Mouse (Mus musculus): ENCODE measurements at regions not wholly inside any gene's neighbourhood (a gene's known extent, or its start where the extent isn't known, plus 50 kb on each side); places are given as distances from the start of the nearest gene placed in this dataset.
A peak's percentile ranks its signal among the peaks of the same experiment; 100 is the strongest.

DNA sequence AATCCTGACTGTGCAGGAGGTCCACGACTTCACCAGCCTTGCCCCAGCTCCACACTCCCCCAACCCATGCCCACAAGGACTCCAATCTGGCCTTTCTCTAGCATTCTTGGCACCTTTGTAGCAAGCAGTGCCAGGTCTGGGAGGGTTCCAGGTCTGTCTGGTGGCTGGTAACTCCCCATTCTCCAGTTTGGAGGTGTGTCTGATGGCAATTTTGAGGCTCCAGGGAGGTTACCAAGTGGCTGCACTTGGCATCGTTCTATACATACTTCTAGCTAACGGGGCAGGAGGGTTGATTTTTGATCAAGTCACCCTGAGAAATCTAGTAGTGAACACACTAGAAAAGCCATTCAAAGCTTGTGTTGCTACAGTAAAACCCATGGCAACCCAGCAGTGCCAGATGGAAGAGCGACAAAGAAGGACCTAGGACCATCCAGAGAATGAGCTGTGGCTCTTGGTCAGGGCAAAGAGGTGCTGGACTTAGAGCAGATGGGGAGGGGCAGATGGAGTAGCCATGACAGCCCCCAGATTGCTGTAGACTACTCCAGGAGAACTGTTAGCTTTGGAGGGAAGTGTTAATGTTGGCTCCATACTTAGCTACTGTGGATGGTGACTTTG lies 366.2 kb upstream of the Mki67 start:
- ATAC-seq (replicated peaks; ENCODE audit: poor library complexity), result no peak

DNA sequence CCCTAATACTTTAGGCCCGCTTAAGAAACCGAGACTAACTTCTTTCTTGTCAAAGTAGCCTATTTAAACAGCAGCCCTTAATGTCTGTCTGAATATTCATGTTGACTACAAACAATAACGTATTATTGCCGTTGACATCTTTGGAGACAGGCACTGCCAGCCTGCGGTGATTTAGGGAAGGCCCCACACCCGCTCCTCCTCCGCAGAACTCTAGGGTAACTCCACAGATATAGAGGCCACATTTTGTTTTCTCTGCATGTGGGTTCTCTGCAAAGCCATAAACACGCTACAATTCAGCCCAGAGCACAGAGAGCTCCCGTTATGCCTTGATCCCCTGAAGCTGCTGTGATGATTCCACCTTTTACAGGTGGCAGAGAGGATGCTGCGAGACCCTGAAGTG lies 366.8 kb upstream of the Mki67 start:
- no peak for ATAC-seq (replicated peaks; ENCODE audit: poor library complexity)

DNA sequence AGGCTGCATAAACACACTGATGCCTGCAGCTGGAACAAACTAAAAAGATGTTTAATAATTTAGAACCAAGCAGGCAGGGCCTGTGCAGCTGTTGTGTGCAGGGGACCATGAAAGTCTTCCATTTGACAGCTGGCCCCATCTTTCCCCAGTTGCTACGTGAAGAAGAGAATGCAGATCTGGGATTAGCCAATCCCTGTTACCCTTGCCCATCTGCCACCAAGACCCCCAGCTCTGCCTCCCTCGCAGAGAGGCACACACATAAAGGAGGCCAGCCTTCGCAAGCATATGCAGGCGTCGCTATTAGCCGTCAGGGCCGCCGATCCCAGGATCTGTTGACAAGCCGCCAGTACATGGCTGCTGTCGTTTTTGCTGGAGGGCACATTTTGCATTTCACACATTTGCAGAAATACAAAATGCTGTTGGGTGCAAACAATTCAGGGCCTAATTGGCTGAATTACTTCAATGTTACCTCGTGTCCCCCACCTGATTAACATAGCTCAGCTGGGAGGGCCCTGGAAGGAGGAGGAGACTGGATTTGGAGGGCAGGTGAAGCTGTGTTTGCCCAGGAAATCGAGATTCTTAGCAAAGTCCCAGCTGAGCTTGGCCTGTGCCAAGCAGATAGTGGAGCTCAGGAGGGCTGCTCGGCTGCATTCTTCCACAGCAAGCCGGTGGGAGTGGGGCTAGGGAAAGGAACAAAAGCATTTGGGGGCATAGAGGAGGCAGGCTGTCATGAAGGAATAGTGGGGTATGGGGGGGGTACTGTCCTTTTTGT lies 367.6 kb upstream of the Mki67 start:
- no peak for ATAC-seq (replicated peaks; ENCODE audit: poor library complexity)

DNA sequence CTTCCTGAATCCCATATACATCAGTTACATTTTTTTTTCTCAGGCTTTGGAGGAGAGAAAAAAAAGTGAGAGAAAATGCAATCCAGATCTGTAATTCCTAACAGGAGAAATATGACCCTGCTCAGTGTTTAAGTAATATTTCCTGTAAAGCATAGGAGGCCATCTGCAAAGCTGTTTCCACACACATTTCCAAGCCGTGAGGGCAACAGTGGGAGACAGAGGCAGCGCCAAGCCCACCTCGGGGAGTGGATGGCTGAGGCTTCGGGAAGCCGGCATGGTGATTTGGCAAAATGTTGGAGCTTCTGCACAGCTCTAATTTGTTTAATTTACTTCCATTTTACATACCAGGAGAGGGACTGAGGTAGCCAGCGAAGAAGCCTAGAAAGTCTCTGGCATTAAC lies 372.6 kb upstream of the Mki67 start:
- no peak for ATAC-seq (replicated peaks; ENCODE audit: poor library complexity)

DNA sequence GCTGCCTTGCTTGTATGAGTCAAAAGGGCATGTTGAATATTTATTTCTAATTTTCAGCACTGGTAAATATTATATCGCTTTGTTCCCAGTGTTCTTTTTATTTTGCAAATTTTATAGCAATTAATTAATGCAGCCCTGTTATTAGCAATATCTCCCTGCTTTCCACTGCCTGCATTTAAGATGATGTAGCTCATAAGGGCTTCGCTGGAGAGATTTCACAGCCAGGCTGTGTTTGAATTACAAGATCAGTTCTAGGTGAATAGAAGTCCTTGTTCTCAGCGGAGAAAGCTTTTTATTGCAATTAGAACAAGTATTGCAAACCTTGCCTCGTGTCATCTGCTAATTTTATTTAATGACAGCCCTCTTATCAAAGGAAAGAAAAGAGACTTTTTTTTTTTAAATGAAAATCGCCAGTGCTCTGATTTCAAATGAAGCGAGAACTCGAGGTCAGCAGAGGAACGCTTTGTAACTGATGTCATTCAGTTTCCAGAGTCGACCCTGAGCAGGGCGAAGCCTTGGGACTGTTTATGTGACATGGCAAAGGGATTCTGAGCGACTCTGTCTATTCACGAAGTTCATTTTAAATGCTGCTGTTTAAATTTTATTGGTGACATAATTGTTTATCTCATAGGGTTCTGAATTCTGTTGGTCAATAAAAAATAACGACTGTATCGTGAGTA lies 378.7 kb upstream of the Mki67 start:
- ATAC-seq (replicated peaks; ENCODE audit: poor library complexity), result no peak

DNA sequence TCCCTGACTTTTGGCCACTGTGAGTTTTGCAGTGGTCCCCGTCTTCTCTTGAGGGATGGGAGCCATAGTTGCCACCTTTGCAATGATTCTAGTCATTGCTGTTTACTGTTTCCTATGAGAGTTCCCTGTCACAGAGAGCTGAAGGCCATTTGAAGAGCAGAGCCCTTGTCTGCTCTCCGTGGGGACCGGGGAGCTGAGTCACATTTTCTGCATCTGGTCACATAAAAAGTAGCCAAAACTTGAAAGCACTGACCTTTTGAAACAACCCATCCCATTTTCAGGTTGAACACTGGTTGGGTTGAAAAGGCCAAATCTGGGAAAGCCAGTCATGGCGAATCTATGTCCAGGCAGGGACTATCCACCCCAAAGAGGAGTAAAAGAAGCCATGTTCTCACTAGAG lies 387.9 kb upstream of the Mki67 start:
- no peak for ATAC-seq (replicated peaks; ENCODE audit: poor library complexity)

DNA sequence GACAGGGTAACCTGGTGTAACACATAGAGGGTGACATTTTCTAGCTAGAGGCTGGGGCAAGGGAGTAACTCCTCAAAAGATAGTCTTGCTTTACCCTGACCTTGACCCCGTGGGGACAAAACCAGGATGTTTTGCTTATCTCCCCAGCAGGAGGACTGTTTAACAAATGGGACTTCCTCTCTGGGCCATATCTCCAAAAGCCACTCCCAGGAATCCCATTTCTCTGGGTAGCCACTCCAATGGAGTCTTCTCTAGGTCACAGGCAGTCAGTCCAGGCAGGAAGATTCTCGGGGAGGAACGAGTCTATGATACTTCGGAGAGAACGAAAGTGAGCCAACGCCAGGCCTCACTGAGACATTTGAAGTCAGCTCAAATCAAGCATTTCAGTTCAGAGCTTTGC lies 396.0 kb upstream of the Mki67 start:
- ATAC-seq (replicated peaks; ENCODE audit: poor library complexity), result no peak

DNA sequence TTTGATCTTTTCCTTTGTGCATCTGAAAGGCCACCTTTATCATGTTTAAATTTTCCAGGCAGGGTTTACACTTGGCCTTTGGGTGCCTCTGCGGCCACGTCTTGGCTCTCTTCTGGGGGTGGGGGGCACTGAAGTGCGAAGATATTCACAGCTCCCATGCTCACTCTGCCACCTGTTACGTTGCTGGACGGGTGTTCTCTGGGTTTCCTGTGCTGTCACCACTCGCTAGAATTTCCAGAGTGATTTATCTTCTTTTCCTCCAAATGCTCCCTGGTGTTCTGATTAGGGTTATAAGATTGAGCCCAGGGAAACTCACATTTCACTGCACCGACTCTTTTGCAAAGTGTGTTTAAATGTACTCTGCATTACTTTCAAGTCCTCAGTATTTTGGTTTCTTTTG lies 404.8 kb upstream of the Mki67 start:
- no peak for ATAC-seq (replicated peaks; ENCODE audit: poor library complexity)

DNA sequence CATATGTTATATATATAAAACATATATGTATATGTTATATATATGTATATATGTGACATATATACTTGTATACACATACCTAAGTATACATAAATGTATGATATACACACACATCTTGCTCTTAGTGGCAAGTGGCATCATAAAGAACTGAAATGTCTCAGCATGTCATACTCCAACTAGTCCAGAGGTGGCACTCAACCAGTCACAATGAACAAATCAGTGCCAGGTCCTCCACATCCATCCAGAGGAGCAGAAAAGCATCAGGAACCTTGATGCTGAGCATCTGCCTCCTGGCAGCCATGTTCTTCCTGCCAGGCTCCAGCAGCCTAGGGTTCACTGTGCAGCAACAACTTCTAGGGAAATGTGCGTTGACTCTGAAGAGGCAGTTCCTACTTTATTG lies 405.2 kb upstream of the Mki67 start:
- ATAC-seq (replicated peaks; ENCODE audit: poor library complexity), result no peak

DNA sequence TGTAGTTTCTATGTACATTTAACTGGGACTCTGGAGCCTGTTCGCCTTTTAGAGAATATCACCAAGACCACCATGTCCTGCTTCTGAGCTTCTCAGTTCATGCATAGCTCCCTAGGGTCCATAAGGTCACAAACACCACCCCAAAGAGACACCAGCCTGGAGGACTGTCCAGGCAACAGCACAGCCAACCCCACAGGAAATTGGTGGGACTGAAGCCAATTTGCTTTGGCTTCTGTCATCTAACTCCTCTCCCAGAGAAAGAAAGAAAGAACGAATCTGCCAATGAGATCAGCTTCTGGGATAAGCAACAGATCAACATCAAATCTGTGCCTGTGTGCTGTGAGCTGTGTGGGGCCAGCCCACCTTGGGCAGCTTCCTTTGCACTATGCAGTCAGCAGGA lies 408.6 kb upstream of the Mki67 start:
- no peak for ATAC-seq (replicated peaks; ENCODE audit: poor library complexity)

DNA sequence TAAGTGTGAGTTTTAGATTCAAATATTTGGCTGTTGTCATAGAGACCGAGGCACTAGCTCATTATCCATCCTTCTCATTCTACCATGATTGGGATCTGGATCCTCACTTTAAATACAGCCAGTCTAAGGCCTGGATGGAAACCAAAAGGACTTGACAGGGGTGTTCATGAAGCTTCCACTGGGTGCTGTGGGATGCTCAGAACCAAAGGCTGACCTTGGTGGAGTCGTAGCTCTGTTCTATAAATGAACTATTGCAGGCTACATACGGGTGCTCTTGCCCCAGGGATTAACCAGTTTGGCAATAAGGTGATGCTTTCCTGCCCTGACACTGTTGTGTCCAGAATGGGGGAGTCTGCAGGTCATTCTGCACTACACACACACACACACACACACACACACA lies 410.2 kb upstream of the Mki67 start:
- ATAC-seq (replicated peaks; ENCODE audit: poor library complexity), result no peak

DNA sequence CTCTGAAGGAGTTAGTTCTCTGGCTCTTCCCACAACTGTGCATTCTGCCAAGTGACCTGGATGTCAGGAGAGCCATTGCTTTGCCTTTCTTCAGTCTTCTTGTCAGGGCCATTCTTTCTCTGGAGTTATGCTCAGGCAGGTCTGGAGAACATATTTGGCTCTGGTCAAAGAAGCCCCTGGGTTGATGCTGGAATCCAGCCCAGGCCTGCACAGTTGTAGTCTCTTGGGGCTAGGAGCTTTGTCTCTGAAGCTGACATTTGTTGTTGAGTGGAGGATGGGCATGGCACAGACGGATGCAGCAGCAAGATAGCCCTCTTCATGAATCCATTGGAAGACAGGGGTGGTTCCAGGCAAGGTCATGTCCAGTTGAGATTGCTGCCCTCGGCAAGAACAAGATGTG lies 411.4 kb upstream of the Mki67 start:
- no peak for ATAC-seq (replicated peaks; ENCODE audit: poor library complexity)

DNA sequence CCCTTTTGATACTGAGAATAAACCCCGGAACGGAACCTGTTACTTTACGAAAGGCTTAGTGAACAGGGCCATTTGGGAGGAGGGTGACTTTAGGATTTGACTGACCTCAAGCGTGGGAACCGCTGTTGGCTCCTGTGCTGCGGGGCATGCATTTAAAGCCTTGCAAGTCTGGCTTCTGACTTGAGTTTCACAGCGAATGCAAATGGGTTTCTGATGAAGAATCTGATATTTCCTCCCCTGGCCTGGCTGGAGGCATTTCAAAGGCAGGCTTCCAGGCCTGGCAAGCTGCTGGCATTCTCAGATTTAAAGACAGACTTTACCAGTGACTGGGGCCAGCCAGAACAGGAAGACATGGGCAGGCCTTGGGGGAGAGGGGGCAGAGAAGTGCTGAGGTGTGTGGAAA lies 413.6 kb upstream of the Mki67 start:
- ATAC-seq (replicated peaks; ENCODE audit: poor library complexity), result no peak

DNA sequence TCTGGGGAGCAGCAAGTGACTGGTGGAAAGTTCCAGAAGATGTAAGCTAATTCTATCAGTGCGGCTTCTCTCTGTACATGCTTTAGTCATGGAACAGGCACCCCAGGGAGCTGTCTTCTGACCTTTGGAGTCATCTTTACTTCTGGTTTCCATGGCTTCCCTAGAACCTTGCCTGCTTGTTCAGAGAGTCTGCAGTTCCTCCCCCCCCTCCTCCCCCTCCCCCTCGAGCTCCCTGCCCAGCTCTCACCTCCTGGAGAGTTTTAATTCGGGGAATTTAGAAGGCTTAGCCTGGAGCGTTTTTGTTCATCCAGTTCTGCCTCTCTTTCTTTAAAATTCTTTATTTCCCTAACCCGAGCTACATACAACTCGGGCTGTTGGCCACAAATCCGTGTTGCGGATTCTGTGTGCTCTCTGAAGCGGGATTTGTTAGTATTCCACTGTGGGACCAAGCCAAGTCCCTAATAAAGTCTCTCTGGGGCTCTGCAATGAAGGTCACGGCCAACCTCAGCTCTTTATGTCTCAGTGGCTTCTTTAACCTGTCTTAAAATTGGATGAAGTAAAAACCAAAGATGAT lies 414.6 kb upstream of the Mki67 start:
- ATAC-seq (replicated peaks; ENCODE audit: poor library complexity), result no peak

DNA sequence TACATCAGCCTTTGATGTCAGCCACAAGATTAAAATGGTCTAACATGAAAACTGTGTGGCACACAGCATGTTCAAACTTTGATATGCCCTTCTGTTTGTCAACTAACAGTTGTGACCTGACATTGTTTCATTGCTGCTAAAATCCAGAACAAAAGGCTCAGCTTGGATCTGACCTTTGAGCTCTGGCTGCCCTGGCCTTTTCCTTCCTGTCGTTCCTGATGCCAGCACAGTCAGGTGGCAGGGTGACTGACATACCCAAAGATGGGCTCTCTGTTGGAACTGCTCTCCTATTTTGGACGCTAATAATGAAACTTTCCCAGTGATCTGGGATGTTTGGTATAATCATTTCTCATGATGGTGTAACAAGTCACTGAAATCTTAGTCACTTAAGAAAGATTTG lies 416.8 kb upstream of the Mki67 start:
- ATAC-seq (replicated peaks; ENCODE audit: poor library complexity), result no peak

DNA sequence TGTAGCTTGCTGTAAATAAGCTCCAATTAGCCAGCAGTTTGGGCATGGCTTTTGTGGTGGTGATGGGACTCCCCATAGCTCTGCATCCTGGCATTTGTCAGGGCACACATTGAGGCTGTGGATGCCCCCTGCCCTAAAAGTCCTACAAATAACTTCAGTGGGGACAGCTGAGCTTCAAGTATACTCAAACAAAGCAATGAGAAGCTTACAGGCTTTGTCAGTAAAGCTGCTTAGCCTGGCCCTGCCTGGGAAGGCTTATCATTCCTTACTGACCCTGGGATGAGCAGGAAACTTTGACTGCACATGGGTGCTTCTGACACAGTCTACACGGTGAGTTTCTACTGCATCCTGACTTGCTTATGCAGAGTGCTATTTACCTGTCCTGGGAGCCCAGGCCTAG lies 420.5 kb upstream of the Mki67 start:
- no peak for ATAC-seq (replicated peaks; ENCODE audit: poor library complexity)

DNA sequence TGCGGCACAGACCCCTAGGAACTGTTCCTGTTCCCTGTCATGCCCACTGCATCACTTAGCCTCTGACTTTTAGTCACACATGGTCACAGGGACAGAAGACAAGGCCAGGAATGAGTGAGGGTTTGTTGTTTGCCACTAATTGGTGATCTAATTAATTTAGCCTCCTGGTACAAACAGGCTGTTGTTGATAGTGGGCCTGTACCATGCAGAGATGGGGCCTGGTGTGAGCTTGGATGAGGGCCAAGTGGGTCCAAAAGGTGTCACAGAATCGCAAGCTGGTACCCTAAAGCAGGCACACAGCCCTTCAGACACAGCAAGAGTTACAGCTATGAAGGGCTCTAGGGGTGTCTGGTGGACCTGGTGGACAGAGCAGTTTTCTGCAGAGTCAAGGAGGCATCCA lies 421.2 kb upstream of the Mki67 start:
- ATAC-seq (replicated peaks; ENCODE audit: poor library complexity), result no peak

DNA sequence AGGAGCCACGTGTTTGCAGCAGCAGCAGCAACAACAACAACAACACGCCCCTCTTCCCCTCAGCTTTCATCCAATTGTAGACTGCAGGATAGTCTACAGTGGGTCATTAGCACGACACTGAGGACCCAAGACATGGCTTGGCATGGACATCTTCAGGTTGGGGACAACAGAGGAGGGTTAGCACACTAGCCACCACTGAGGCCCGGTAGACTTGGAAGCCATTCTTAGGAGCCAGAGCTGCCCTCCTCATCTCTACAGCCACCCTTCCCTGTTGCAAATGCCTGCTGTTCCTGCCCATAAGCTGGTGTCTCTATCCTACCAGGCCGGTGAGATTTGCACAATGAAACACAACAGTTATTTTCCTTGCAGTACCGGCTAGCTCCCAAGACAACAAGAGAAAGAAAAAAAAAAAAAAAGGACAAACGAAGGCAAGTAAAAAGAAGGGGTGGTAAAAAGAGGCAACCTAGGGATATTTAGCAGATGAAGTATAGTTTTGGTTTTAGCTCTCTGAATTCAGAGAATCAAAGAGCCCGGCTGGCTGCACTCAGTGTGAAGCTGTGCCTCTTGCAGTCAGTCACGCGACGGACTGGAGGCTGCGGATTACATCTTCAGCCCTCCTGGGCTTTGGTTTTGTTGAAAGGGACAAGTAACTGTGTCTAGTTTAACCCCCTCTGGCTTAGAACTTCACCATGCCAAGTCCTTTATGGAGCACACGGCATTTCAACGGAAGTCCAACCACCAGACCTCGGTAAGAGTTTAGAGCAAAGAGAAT lies 421.9 kb upstream of the Mki67 start:
- no peak for ATAC-seq (replicated peaks; ENCODE audit: poor library complexity)

DNA sequence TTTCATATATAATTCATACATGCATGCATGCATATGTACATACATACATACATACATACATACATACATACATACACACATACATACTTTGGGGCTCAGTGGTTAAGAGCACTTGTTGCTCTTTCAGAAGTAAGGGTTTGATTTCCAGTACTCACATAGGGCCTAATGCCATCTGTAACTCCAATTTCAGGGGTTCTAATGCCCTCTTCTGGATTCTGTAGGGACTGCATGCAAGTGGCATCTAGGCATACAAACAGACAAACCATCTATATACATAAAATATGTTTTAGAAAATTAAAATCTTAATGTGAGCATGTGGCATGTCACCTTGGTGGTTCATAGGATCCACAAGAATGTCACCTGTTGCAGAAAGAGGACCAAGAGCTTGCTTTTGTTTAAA lies 426.7 kb upstream of the Mki67 start:
- peak; percentile 70 for ATAC-seq (replicated peaks; ENCODE audit: poor library complexity)

DNA sequence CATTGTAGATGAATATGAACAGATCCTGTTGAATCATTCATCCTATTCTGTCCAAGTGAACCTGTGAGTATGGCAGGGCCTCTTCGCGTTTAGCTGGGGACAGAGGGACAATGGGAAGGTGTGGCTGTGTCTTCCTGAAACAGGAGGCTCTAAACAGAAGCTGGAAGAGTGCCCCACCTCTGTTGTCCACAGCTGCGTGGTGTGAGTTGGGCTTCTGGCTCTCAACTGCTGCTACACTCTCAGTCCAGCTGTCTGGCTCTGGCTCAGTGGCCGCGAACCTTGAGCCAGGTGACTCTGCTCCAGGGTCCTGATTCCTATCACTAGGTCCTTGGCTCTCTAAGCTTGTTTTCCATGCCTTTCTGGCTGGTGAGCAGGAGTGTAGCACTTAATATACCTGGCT lies 434.0 kb upstream of the Mki67 start:
- ATAC-seq (replicated peaks; ENCODE audit: poor library complexity), result no peak

DNA sequence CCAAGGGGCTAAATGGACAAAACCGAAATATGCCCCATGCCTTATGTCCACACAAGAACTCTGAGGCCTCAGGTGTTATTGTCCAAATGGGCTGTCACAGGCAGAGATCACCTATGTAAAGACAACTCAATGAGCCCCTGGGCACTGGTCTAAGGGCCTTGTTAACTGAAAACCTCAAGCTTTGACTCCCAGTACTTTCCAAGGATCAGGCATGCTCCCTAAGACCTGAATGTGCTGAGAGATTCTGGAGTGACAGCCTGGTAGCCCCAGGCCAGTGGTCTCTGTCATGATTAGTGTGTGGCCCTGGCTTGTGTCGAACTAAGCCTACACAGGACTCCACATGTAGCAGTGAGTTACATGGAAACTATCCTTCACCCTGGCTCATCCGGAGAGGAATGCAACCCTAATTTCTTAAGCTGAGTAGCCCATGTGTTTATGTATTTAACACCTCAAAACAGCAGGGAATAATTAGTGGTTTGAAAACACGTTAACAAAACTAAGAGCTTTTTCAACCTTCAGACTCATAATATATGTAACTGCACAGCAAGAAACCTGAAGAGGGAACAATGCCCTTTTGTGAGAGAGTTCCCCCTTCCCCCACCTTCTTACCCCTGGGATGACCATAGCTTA lies 435.3 kb upstream of the Mki67 start:
- ATAC-seq (replicated peaks; ENCODE audit: poor library complexity), result no peak
